Mouse (Mus musculus) forebrain, embryonic 15.5 days (tissue): ENCODE measurements at regions not wholly inside any gene's neighbourhood (a gene's known extent, or its start where the extent isn't known, plus 50 kb on each side); places are given as distances from the start of the nearest gene placed in this dataset.

ENCODE experiments used
- ATAC-seq: fragments of 200-750 bp; cut with Nextera tagmentation; replicated peaks from 2 replicates; pipeline ENCODE4 v1.8.0; 2017; ENCODE audit warnings: mild to moderate bottlenecking, moderate TSS enrichment, moderate library complexity
- H3K27ac ChIP-seq: fragments of 300-500 bp; sonication (generic); replicated peaks from 2 replicates; pipeline ENCODE4 v1.5.1; 2015; ENCODE audit warnings: mild to moderate bottlenecking, inconsistent platforms
- H3K27me3 ChIP-seq: fragments of 300-500 bp; sonication (generic); 2 replicates; pipeline ENCODE4 v1.6.1; 2015; ENCODE audit warnings: inconsistent platforms
- H3K36me3 ChIP-seq: fragments of 300-500 bp; sonication (generic); 2 replicates; pipeline ENCODE4 v1.6.1; 2015; ENCODE audit warnings: mild to moderate bottlenecking, inconsistent platforms
- H3K4me1 ChIP-seq: fragments of 300-500 bp; sonication (generic); 2 replicates; pipeline ENCODE4 v1.6.1; 2015; ENCODE audit warnings: inconsistent platforms
- H3K4me2 ChIP-seq: fragments of 300-500 bp; sonication (generic); replicated peaks from 2 replicates; pipeline ENCODE4 v1.6.1; 2015; ENCODE audit warnings: mild to moderate bottlenecking, inconsistent platforms
- H3K4me3 ChIP-seq: fragments of 300-500 bp; sonication (generic); 2 replicates; pipeline ENCODE4 v1.5.1; 2015; ENCODE audit warnings: mild to moderate bottlenecking, inconsistent platforms
- H3K9ac ChIP-seq: fragments of 300-500 bp; sonication (generic); replicated peaks from 2 replicates; pipeline ENCODE4 v1.6.1; 2015; ENCODE audit warnings: mild to moderate bottlenecking, inconsistent platforms
- H3K9me3 ChIP-seq: fragments of 300-500 bp; sonication (generic); 2 replicates; pipeline ENCODE4 v1.6.1; 2016; ENCODE audit warnings: inconsistent platforms
- WGBS: fragments of 180-500 bp; shearing (Covaris S2); methylation state at CpG from one replicate; pipeline ENCODE4 v1.1.7; 2015; ENCODE audit warnings: mixed read lengths; 5-methylcytosine and 5-hydroxymethylcytosine counted together

DNA sequence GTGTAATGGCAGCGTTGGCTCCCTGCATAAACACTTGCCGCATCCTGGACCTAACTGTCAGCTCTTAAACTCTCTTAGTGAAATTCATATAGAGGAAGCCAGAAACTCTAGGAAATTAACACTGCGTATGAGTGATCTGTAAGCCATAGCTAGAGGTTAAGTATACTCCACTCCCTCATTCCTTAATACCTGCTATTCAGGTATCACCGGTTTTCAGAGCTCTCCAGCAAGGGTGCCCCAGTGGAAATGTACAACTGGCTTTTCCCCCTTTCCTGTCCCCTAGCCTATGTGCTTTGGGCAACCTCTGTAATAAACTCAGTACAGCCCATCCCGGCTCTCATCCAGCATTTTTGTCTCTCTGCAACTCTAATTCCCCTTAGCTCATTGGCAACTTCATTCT, 164.8 kb upstream of the Habp2 start:
- H3K27me3 ChIP-seq, result no peaks in the 10 kb centered on the region; the same call in 1 of the 2 replicates
- ATAC-seq, result no peak
- H3K4me2 ChIP-seq, result no peak overlapping the region
- 92% methylated on average over 5 of the region's 5 CpGs for WGBS
- no peaks in the 10 kb centered on the region for H3K36me3 ChIP-seq
- no peak overlapping the region for H3K4me3 ChIP-seq
- no peak overlapping the region for H3K27ac ChIP-seq
- no peaks in the 10 kb centered on the region for H3K9me3 ChIP-seq
- no peak overlapping the region for H3K9ac ChIP-seq
- no peaks in the 10 kb centered on the region for H3K4me1 ChIP-seq

DNA sequence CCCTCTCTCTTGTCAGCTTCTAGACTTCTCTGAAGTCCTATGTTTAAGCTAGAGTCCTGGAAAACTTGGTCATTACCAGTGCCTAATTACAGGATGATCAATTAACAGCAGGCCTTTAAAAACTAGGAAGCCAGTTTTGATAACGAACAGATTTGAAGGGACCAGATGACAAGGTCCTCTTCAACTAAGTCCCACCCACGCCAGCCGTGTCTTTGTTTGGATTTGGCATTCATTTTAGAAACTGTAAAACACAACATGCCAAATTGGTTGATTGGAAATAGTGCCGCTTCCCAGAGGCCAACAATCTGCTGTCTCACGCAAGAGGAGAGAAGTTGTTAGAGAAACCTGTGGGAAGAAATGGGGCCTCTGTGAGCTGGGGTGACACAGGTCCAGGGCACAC, 155.4 kb upstream of the Habp2 start:
- Histone ChIP-seq H3K4me3 (no peak overlapping the region), H3K4me2 (no peak overlapping the region), H3K4me1 (peaks cover 31% of the 10 kb centered on the region), H3K27ac (no peak overlapping the region), H3K9me3 (no peaks in the 10 kb centered on the region), H3K36me3 (no peaks in the 10 kb centered on the region), H3K9ac (no peak overlapping the region), H3K27me3 (peaks cover 20% of the 10 kb centered on the region)
- 18% methylated on average over 5 of the region's 5 CpGs for WGBS
- no peak for ATAC-seq

- ATAC-seq, result no peak
- WGBS, result 3% methylated on average over 7 of the region's 7 CpGs
- Histone ChIP-seq H3K4me3 (no peak overlapping the region), H3K27me3 (peaks cover 20% of the 10 kb centered on the region), H3K4me1 (peaks cover 31% of the 10 kb centered on the region), H3K36me3 (no peaks in the 10 kb centered on the region), H3K4me2 (no peak overlapping the region), H3K9ac (no peak overlapping the region), H3K27ac (no peak overlapping the region), H3K9me3 (no peaks in the 10 kb centered on the region)
These were observed 153.9 kb upstream of the Habp2 start for GRCm38 (mm10) chr19:56132911-56133562.

DNA sequence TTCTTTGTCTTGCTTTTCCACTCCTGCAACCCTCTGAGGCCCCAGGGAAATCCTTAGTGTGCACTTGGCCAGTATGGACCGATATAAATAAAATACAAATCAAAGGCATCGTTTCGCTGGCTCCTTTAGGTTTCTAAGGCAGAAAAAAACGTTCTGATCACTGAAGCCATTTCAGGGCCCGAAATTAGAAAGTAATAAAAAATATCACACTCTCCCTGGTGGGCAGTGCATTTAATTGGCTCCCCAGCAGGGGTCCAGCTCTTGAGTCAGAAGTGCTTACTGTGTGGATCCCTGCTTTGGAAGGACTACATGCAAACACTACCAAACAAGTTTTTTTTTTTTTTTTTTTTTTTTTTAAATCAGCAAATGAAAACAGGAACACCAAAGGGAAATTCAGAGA, 153.4 kb upstream of the Habp2 start:
- Histone ChIP-seq H3K4me2 (0 out of 2 replicates have a peak overlapping the region, but pooled peaks have one; percentile 9), H3K36me3 (no peaks in the 10 kb centered on the region), H3K27me3 (peaks cover 20% of the 10 kb centered on the region), H3K9ac (no peak overlapping the region), H3K9me3 (no peaks in the 10 kb centered on the region), H3K27ac (no peak overlapping the region), H3K4me1 (peaks cover 31% of the 10 kb centered on the region), H3K4me3 (no peak overlapping the region)
- no peak for ATAC-seq
- under 1% methylated on average over 5 of the region's 5 CpGs for WGBS

DNA sequence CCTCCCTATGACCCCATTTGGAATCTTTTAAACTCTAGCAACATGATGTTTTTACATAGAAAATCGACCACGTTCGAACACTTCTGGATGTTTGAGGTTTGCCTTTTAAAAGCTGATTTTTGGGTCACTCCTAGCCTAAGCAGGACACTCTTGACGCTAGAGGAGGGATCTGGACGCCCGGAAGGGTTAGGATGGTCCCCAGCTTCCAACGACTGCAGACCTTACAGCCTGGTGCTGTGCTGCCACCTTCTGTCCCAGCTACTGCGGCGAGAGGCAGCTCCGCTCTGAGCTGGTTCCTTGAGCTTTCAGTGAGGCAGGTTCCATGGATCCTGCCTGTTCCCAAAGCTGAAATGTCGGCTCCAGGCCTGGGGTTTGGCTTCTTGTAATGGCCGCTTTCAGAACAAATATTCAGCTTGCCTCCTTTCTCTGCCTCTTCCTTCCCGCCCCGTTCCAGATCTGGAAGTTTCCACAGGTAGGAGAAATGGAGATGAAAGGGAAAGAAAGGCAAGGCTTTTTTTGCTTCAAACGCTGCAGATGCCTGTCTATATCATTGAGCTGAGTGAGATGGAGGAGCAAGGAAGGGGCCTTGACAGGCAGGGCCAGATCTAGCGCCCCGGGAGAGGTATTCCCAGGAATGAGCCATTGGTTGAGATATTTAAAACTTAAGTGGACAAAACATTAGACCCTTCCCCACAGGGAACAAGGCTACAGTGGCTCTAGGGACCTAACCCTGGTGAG, 152.7 kb upstream of the Habp2 start:
- Histone ChIP-seq H3K4me2 (0 out of 2 replicates have a peak overlapping the region, but pooled peaks have one; percentile 18), H3K4me3 (no peak overlapping the region), H3K9me3 (no peaks in the 10 kb centered on the region), H3K27me3 (peaks cover 20% of the 10 kb centered on the region), H3K36me3 (no peaks in the 10 kb centered on the region), H3K9ac (no peak overlapping the region), H3K27ac (no peak overlapping the region), H3K4me1 (peaks cover 31% of the 10 kb centered on the region)
- 9% methylated on average over 17 of the region's 17 CpGs for WGBS
- peak; percentile 95 for ATAC-seq

DNA sequence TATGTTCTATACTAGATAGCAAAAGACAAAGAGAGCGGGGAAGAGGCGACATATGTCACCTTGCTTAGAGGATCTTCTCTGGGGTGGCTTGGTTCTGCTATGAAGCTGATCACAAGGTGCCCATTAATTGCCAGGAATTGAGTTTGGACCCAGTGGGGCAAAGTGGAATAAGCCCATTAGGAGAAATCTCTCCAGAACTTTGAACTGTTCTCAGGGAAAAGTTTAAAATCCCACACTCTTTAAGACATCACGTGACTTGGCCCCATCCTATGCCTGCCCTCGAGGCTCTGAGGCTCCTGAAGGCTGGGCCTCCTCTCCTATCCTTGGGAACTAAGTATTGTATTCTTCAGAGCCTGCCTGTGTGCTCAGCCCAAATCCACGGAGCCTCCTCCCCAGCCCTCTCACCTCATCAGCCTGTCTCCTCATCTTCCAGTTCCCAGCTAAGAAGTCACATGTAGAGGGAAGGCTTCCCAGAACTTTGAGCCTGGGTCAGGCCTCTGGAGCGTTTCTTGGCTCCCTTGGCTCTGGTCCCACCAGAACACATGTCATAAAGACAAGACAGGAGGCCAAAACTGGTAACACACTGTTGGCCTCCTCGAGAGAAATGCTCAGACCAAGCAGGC, 151.5 kb upstream of the Habp2 start:
- no peaks in the 10 kb centered on the region for H3K36me3 ChIP-seq
- no peak overlapping the region for H3K9ac ChIP-seq
- peaks cover 20% of the 10 kb centered on the region for H3K27me3 ChIP-seq
- H3K4me3 ChIP-seq, result no peak overlapping the region
- no peak overlapping the region for H3K27ac ChIP-seq
- H3K4me1 ChIP-seq, result peaks cover 31% of the 10 kb centered on the region
- ATAC-seq, result no peak
- H3K4me2 ChIP-seq, result no peak overlapping the region
- 79% methylated on average over 7 of the region's 7 CpGs for WGBS
- no peaks in the 10 kb centered on the region for H3K9me3 ChIP-seq

- Histone ChIP-seq H3K4me2 (no peak overlapping the region), H3K27me3 (peaks cover 9% of the 10 kb centered on the region), H3K9ac (no peak overlapping the region), H3K27ac (no peak overlapping the region), H3K36me3 (no peaks in the 10 kb centered on the region), H3K4me3 (no peak overlapping the region), H3K9me3 (no peaks in the 10 kb centered on the region; the same call in 1 of the 2 replicates), H3K4me1 (no peaks in the 10 kb centered on the region)
- ATAC-seq, result no peak
- WGBS, result 76% methylated on average over 2 of the region's 2 CpGs
These were observed 146.4 kb upstream of the Habp2 start for GRCm38 (mm10) chr19:56140540-56140939.

GRCm38 (mm10) chr19:56144221-56144620, 142.7 kb upstream of the Habp2 start:
- WGBS, result 91% methylated on average over 5 of the region's 5 CpGs
- H3K9me3 ChIP-seq, result no peaks in the 10 kb centered on the region; the same call in 1 of the 2 replicates
- H3K27me3 ChIP-seq, result no peaks in the 10 kb centered on the region
- H3K4me1 ChIP-seq, result no peaks in the 10 kb centered on the region
- no peak overlapping the region for H3K27ac ChIP-seq
- ATAC-seq, result no peak
- no peak overlapping the region for H3K4me3 ChIP-seq
- no peak overlapping the region for H3K9ac ChIP-seq
- H3K4me2 ChIP-seq, result no peak overlapping the region
- H3K36me3 ChIP-seq, result no peaks in the 10 kb centered on the region

DNA sequence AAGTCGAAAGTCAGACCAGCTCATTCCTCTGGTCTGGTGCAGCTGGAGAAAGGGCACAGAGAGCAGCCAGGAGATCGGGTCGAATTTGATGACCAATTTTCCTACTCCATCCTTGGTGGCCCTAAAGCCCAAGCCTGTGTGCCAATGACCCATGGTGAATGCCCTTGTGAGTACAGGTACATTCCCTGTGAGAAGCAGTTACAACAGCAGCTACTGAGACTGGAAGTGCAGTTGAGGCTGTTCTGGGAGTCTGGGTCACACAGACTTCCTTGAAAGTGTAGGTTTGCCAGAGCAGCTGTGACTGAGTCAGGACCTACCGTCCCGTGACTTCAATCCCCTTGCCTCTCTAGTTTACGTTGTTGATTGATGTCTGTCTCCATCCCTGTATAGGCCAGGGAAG, 129.8 kb upstream of the Habp2 start:
- H3K4me1 ChIP-seq, result no peaks in the 10 kb centered on the region
- no peak overlapping the region for H3K4me2 ChIP-seq
- ATAC-seq, result no peak
- no peaks in the 10 kb centered on the region for H3K9me3 ChIP-seq
- H3K27ac ChIP-seq, result no peak overlapping the region
- H3K9ac ChIP-seq, result no peak overlapping the region
- no peaks in the 10 kb centered on the region for H3K27me3 ChIP-seq
- H3K36me3 ChIP-seq, result no peaks in the 10 kb centered on the region
- WGBS, result 77% methylated on average over 6 of the region's 6 CpGs
- H3K4me3 ChIP-seq, result no peak overlapping the region

DNA sequence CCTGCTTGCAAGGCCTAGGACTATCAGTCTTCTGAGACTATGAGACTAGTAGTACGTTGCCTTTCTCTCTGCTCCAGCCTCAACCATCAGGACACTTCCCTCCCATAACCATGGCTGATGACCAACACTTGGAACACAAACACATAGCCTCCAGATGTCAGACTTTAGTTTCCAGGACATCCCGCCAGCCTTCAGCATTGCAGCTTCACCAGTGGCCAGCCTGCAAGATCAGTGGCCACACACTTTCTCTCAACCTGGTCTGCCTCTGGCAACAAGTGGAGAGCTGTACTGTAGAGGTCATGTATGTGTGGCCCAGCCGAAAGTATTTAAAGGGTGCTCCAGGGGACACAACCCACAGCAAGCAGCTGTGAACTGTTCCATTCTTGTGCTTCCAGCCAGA, 124.8 kb upstream of the Habp2 start:
- no peaks in the 10 kb centered on the region for H3K27me3 ChIP-seq
- H3K27ac ChIP-seq, result no peak overlapping the region
- H3K9ac ChIP-seq, result no peak overlapping the region
- no peak overlapping the region for H3K4me3 ChIP-seq
- H3K4me1 ChIP-seq, result no peaks in the 10 kb centered on the region
- no peak overlapping the region for H3K4me2 ChIP-seq
- ATAC-seq, result no peak
- no peaks in the 10 kb centered on the region for H3K36me3 ChIP-seq
- 87% methylated on average over 3 of the region's 3 CpGs for WGBS
- no peaks in the 10 kb centered on the region for H3K9me3 ChIP-seq

- Histone ChIP-seq H3K9ac (no peak overlapping the region), H3K4me3 (no peak overlapping the region), H3K9me3 (no peaks in the 10 kb centered on the region), H3K36me3 (no peaks in the 10 kb centered on the region), H3K27ac (no peak overlapping the region), H3K27me3 (no peaks in the 10 kb centered on the region), H3K4me2 (no peak overlapping the region), H3K4me1 (no peaks in the 10 kb centered on the region)
- no peak for ATAC-seq
- 77% methylated on average over 5 of the region's 5 CpGs for WGBS
These were observed 117.6 kb upstream of the Habp2 start for GRCm38 (mm10) chr19:56169133-56169997.

- WGBS, result 89% methylated on average over 4 of the region's 4 CpGs
- Histone ChIP-seq H3K27me3 (no peaks in the 10 kb centered on the region), H3K4me2 (no peak overlapping the region), H3K36me3 (no peaks in the 10 kb centered on the region), H3K9ac (no peak overlapping the region), H3K27ac (no peak overlapping the region), H3K9me3 (no peaks in the 10 kb centered on the region), H3K4me1 (no peaks in the 10 kb centered on the region), H3K4me3 (no peak overlapping the region)
- no peak for ATAC-seq
These were observed 117.0 kb upstream of the Habp2 start for GRCm38 (mm10) chr19:56169998-56170274.
